Mouse (Mus musculus): ENCODE results near the gene Rasgef1b. TPM values are rescaled to one million over a fixed set of nuclear protein-coding genes. Genes with fewer than 3 reads are reported as not detected.

The Rasgef1b gene
- polyA plus RNA-seq, 1 experiment from 2014 or later: 75.6 TPM

GRCm38 (mm10) chr5:99338826-99339225 lies 390.0 kb downstream of the Rasgef1b start:
- H3K9me3 ChIP-seq (ENCODE audit: control insufficient read depth, low read length): no peaks in the 10 kb centered on the region
- H3K9ac ChIP-seq (replicated peaks; ENCODE audit: low read length): no peak overlapping the region
- no peaks in the 10 kb centered on the region for H3K4me1 ChIP-seq (ENCODE audit: control insufficient read depth, insufficient read depth, low read length)
- no peak overlapping the region for H3K27ac ChIP-seq (replicated peaks; ENCODE audit: low read depth, low read length)
- H3K4me3 ChIP-seq (replicated peaks; ENCODE audit: low read depth, low read length): no peak overlapping the region
- ATAC-seq (ENCODE audit: low FRiP score, low TSS enrichment) (no peak), DNase-seq (no peak)
- 91% methylated on average over 6 of the region's 6 CpGs for WGBS
- H3K36me3 ChIP-seq (ENCODE audit: control insufficient read depth, insufficient read depth, low read length): no peaks in the 10 kb centered on the region
- H3K4me2 ChIP-seq (ENCODE audit: low read length): no peak overlapping the region
- no peaks in the 10 kb centered on the region for H3K27me3 ChIP-seq (ENCODE audit: control insufficient read depth, insufficient read depth, low read length)

GRCm38 (mm10) chr5:99336427-99336826 lies 392.4 kb downstream of the Rasgef1b start:
- Histone ChIP-seq H3K4me3 (replicated peaks; ENCODE audit: low read depth, low read length) (no peak overlapping the region), H3K27me3 (ENCODE audit: control insufficient read depth, insufficient read depth, low read length) (no peaks in the 10 kb centered on the region), H3K4me2 (ENCODE audit: low read length) (no peak overlapping the region), H3K36me3 (ENCODE audit: control insufficient read depth, insufficient read depth, low read length) (no peaks in the 10 kb centered on the region), H3K9ac (replicated peaks; ENCODE audit: low read length) (no peak overlapping the region), H3K4me1 (ENCODE audit: control insufficient read depth, insufficient read depth, low read length) (no peaks in the 10 kb centered on the region), H3K27ac (replicated peaks; ENCODE audit: low read depth, low read length) (no peak overlapping the region), H3K9me3 (ENCODE audit: control insufficient read depth, low read length) (no peaks in the 10 kb centered on the region)
- ATAC-seq (ENCODE audit: low FRiP score, low TSS enrichment): no peak
- DNase-seq: no peak
- 84% methylated on average over 11 of the region's 11 CpGs for WGBS

- Histone ChIP-seq H3K4me1 (ENCODE audit: control insufficient read depth, insufficient read depth, low read length) (no peaks in the 10 kb centered on the region), H3K9ac (replicated peaks; ENCODE audit: low read length) (no peak overlapping the region), H3K36me3 (ENCODE audit: control insufficient read depth, insufficient read depth, low read length) (no peaks in the 10 kb centered on the region), H3K4me3 (replicated peaks; ENCODE audit: low read depth, low read length) (no peak overlapping the region), H3K27me3 (ENCODE audit: control insufficient read depth, insufficient read depth, low read length) (no peaks in the 10 kb centered on the region), H3K27ac (replicated peaks; ENCODE audit: low read depth, low read length) (no peak overlapping the region), H3K9me3 (ENCODE audit: control insufficient read depth, low read length) (no peaks in the 10 kb centered on the region), H3K4me2 (ENCODE audit: low read length) (no peak overlapping the region)
- no peak for ATAC-seq (ENCODE audit: low FRiP score, low TSS enrichment)
- 77% methylated on average over 5 of the region's 5 CpGs for WGBS
- DNase-seq: no peak
Measured at GRCm38 (mm10) chr5:99334017-99334416, 394.8 kb downstream of the Rasgef1b start.

- Histone ChIP-seq H3K27me3 (ENCODE audit: control insufficient read depth, insufficient read depth, low read length) (no peaks in the 10 kb centered on the region), H3K36me3 (ENCODE audit: control insufficient read depth, insufficient read depth, low read length) (no peaks in the 10 kb centered on the region), H3K9ac (replicated peaks; ENCODE audit: low read length) (no peak overlapping the region), H3K9me3 (ENCODE audit: control insufficient read depth, low read length) (no peaks in the 10 kb centered on the region), H3K4me2 (ENCODE audit: low read length) (no peak overlapping the region), H3K27ac (replicated peaks; ENCODE audit: low read depth, low read length) (no peak overlapping the region), H3K4me1 (ENCODE audit: control insufficient read depth, insufficient read depth, low read length) (no peaks in the 10 kb centered on the region), H3K4me3 (replicated peaks; ENCODE audit: low read depth, low read length) (no peak overlapping the region)
- DNase-seq (no peak), ATAC-seq (ENCODE audit: low FRiP score, low TSS enrichment) (no peak)
- 99% methylated on average over 2 of the region's 2 CpGs for WGBS
Measured at GRCm38 (mm10) chr5:99332021-99332420, 396.8 kb downstream of the Rasgef1b start.

- Histone ChIP-seq H3K4me3 (replicated peaks; ENCODE audit: low read depth, low read length) (no peak overlapping the region), H3K4me2 (ENCODE audit: low read length) (no peak overlapping the region), H3K9me3 (ENCODE audit: control insufficient read depth, low read length) (no peaks in the 10 kb centered on the region), H3K4me1 (ENCODE audit: control insufficient read depth, insufficient read depth, low read length) (no peaks in the 10 kb centered on the region), H3K27me3 (ENCODE audit: control insufficient read depth, insufficient read depth, low read length) (no peaks in the 10 kb centered on the region), H3K36me3 (ENCODE audit: control insufficient read depth, insufficient read depth, low read length) (no peaks in the 10 kb centered on the region), H3K9ac (replicated peaks; ENCODE audit: low read length) (no peak overlapping the region), H3K27ac (replicated peaks; ENCODE audit: low read depth, low read length) (no peak overlapping the region)
- DNase-seq (no peak), ATAC-seq (ENCODE audit: low FRiP score, low TSS enrichment) (no peak)
- WGBS: 86% methylated on average over 6 of the region's 6 CpGs
Measured at GRCm38 (mm10) chr5:99329065-99329464, 399.8 kb downstream of the Rasgef1b start.

- DNase-seq (no peak), ATAC-seq (ENCODE audit: low FRiP score, low TSS enrichment) (no peak)
- 84% methylated on average over 2 of the region's 2 CpGs for WGBS
- H3K9ac ChIP-seq (replicated peaks; ENCODE audit: low read length): no peak overlapping the region
- H3K4me2 ChIP-seq (ENCODE audit: low read length): no peak overlapping the region
- no peaks in the 10 kb centered on the region for H3K9me3 ChIP-seq (ENCODE audit: control insufficient read depth, low read length)
- no peaks in the 10 kb centered on the region for H3K36me3 ChIP-seq (ENCODE audit: control insufficient read depth, insufficient read depth, low read length)
- H3K4me3 ChIP-seq (replicated peaks; ENCODE audit: low read depth, low read length): no peak overlapping the region
- no peak overlapping the region for H3K27ac ChIP-seq (replicated peaks; ENCODE audit: low read depth, low read length)
- H3K27me3 ChIP-seq (ENCODE audit: control insufficient read depth, insufficient read depth, low read length): no peaks in the 10 kb centered on the region
- no peaks in the 10 kb centered on the region for H3K4me1 ChIP-seq (ENCODE audit: control insufficient read depth, insufficient read depth, low read length)
Measured at GRCm38 (mm10) chr5:99327019-99327418, 401.8 kb downstream of the Rasgef1b start.

- H3K36me3 ChIP-seq (ENCODE audit: control insufficient read depth, insufficient read depth, low read length): no peaks in the 10 kb centered on the region
- DNase-seq: no peak
- ATAC-seq (ENCODE audit: low FRiP score, low TSS enrichment): no peak
- H3K4me3 ChIP-seq (replicated peaks; ENCODE audit: low read depth, low read length): no peak overlapping the region
- no peaks in the 10 kb centered on the region for H3K27me3 ChIP-seq (ENCODE audit: control insufficient read depth, insufficient read depth, low read length)
- no peak overlapping the region for H3K9ac ChIP-seq (replicated peaks; ENCODE audit: low read length)
- no peak overlapping the region for H3K27ac ChIP-seq (replicated peaks; ENCODE audit: low read depth, low read length)
- H3K4me2 ChIP-seq (ENCODE audit: low read length): no peak overlapping the region
- no peaks in the 10 kb centered on the region for H3K9me3 ChIP-seq (ENCODE audit: control insufficient read depth, low read length)
- H3K4me1 ChIP-seq (ENCODE audit: control insufficient read depth, insufficient read depth, low read length): no peaks in the 10 kb centered on the region
Measured at GRCm38 (mm10) chr5:99325301-99325700, 403.6 kb downstream of the Rasgef1b start.

GRCm38 (mm10) chr5:99320783-99321182 lies 408.1 kb downstream of the Rasgef1b start:
- H3K27me3 ChIP-seq (ENCODE audit: control insufficient read depth, insufficient read depth, low read length): no peaks in the 10 kb centered on the region
- no peak for ATAC-seq (ENCODE audit: low FRiP score, low TSS enrichment)
- H3K4me1 ChIP-seq (ENCODE audit: control insufficient read depth, insufficient read depth, low read length): no peaks in the 10 kb centered on the region
- no peak overlapping the region for H3K4me2 ChIP-seq (ENCODE audit: low read length)
- no peaks in the 10 kb centered on the region for H3K9me3 ChIP-seq (ENCODE audit: control insufficient read depth, low read length)
- 79% methylated on average over 4 of the region's 4 CpGs for WGBS
- H3K4me3 ChIP-seq (replicated peaks; ENCODE audit: low read depth, low read length): no peak overlapping the region
- no peak for DNase-seq
- no peak overlapping the region for H3K9ac ChIP-seq (replicated peaks; ENCODE audit: low read length)
- no peaks in the 10 kb centered on the region for H3K36me3 ChIP-seq (ENCODE audit: control insufficient read depth, insufficient read depth, low read length)
- H3K27ac ChIP-seq (replicated peaks; ENCODE audit: low read depth, low read length): no peak overlapping the region

GRCm38 (mm10) chr5:99297939-99298338 lies 430.9 kb downstream of the Rasgef1b start:
- Histone ChIP-seq H3K9ac (replicated peaks; ENCODE audit: low read length) (no peak overlapping the region), H3K27ac (replicated peaks; ENCODE audit: low read depth, low read length) (no peak overlapping the region), H3K36me3 (ENCODE audit: control insufficient read depth, insufficient read depth, low read length) (no peaks in the 10 kb centered on the region), H3K27me3 (ENCODE audit: control insufficient read depth, insufficient read depth, low read length) (no peaks in the 10 kb centered on the region), H3K4me1 (ENCODE audit: control insufficient read depth, insufficient read depth, low read length) (no peaks in the 10 kb centered on the region), H3K4me3 (replicated peaks; ENCODE audit: low read depth, low read length) (no peak overlapping the region), H3K4me2 (ENCODE audit: low read length) (no peak overlapping the region), H3K9me3 (ENCODE audit: control insufficient read depth, low read length) (no peaks in the 10 kb centered on the region)
- DNase-seq: no peak
- ATAC-seq (ENCODE audit: low FRiP score, low TSS enrichment): no peak
- 80% methylated on average over 4 of the region's 4 CpGs for WGBS

Data from midbrain, embryonic 14.5 days (tissue).